Mouse (Mus musculus) ES-Bruce4 (cell line): ENCODE measurements around the gene Zfp398. TPM values are rescaled to one million over a fixed set of nuclear protein-coding genes. Genes with fewer than 3 reads are reported as not detected.
A peak's percentile ranks its signal among the peaks of the same experiment; 100 is the strongest.

Source experiments
- H3K27ac ChIP-seq: 2 replicates; pipeline ENCODE4 v1.5.1; 2012; ENCODE audit warnings: low read length, inconsistent platforms; ENCODE audit not compliant: insufficient read depth
- H3K27me3 ChIP-seq: 2 replicates; pipeline ENCODE4 v1.6.1; 2012; ENCODE audit warnings: mild to moderate bottlenecking, low read length, inconsistent platforms; ENCODE audit not compliant: control insufficient read depth, poor library complexity, insufficient read depth, severe bottlenecking
- H3K36me3 ChIP-seq: 2 replicates; pipeline ENCODE4 v1.6.1; 2012; ENCODE audit warnings: inconsistent platforms, mild to moderate bottlenecking, low read length, moderate library complexity; ENCODE audit not compliant: control insufficient read depth, poor library complexity, insufficient read depth, severe bottlenecking
- H3K4me1 ChIP-seq: one replicate; pipeline ENCODE4 v1.8.1; 2011; ENCODE audit warnings: low read length; ENCODE audit not compliant: control insufficient read depth, insufficient read depth
- H3K4me3 ChIP-seq: 2 replicates; pipeline ENCODE4 v1.5.1; 2011; ENCODE audit warnings: low read depth, mild to moderate bottlenecking, low read length
- H3K9ac ChIP-seq: 2 replicates; pipeline ENCODE4 v1.6.1; 2012; ENCODE audit warnings: low read depth, mild to moderate bottlenecking, inconsistent platforms; ENCODE audit not compliant: poor library complexity, severe bottlenecking
- H3K9me3 ChIP-seq: replicated peaks from 2 replicates; pipeline ENCODE4 v1.6.1; 2012; ENCODE audit warnings: mild to moderate bottlenecking, low read length, inconsistent platforms; ENCODE audit not compliant: control insufficient read depth, poor library complexity, insufficient read depth, severe bottlenecking
- CTCF ChIP-seq: IDR thresholded peaks from one replicate; pipeline ENCODE4 v1.8.1; 2011; ENCODE audit warnings: low read depth, low read length
- EP300 ChIP-seq: IDR thresholded peaks from 2 replicates; pipeline ENCODE4 v1.6.1; 2011; ENCODE audit warnings: low read depth, low read length; ENCODE audit not compliant: insufficient read depth
- POLR2A ChIP-seq: IDR thresholded peaks from one replicate; pipeline ENCODE4 v1.8.1; 2011; ENCODE audit warnings: low read length; ENCODE audit not compliant: insufficient read depth
- polyA plus RNA-seq: library from polyadenylated mRNA; stranded (reverse); fragments of >200 nt; gene quantifications from 2 replicates; pipeline ENCODE4 v1.2.4, GENCODE M21; 2011; ENCODE audit warnings: low read depth; ENCODE audit not compliant: missing spikeins, insufficient read depth, insufficient read length

Gene Zfp398
- polyA plus RNA-seq, 1 experiment, result 3.0 TPM

DNA sequence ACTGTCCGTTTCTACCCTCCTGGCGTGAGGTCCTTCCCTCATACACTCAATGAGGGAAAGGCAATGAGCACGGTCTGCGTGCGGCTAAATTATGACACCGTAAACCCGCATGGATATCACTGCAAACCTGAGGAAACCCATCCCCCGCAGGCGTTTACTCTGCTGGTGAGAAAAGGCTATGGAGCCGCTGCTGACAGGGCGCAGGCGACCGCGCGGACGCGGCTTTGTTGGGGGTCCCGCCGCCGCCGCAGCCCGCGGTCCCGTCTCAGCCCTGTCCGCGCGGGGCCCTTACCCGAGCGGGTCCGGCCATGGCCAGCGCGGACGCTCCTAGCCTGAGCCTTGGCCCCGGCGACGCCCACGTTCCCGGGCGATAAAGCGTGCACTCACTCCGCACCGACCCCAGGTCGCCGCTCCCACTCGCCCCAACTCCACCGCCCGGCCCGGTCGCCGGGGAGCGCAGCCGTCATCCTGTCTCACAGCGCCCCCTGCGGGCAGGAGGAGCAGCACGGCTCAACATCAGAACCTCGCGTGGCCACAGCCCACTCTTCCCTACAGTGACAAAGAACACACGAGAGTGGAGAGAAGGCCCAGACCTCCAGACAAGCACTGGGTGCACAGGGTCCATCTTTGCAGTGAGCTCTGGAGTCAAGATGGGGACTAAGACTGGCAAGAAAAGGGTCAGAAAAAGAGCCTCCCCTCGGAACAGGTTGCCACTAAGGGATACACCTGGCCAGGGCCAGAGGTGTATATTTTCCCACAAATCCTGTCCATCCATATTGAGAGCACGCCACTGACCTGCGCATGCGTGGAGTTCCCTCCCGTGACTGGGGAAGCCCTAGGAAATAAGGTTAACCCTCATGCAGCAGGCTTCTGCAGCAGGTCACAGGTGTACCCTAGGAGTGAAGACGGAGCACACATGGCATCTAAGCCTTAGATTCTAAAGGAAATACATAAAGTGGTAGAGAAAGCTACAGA, 5.1 kb upstream of the Zfp398 start, which contains the start of gene Zfp786:
Gene Zfp786 (minus strand): TSS at position 764 of the 975 bp plus-strand sequence.
- no peaks in the 10 kb centered on the region for H3K4me1 ChIP-seq
- no peaks in the 10 kb centered on the region for H3K36me3 ChIP-seq
- no peak within 1 kb of the TSS for H3K27ac ChIP-seq
- peak within 1 kb of the TSS; percentile 96 for H3K4me3 ChIP-seq
- TF ChIP-seq POLR2A, result no peak
- TF ChIP-seq CTCF, result peak; percentile 91
- TF ChIP-seq EP300, result no peak
- H3K27me3 ChIP-seq, result no peaks in the 10 kb centered on the region
- peak within 1 kb of the TSS; percentile 81 for H3K9ac ChIP-seq
- no peaks in the 10 kb centered on the region for H3K9me3 ChIP-seq

DNA sequence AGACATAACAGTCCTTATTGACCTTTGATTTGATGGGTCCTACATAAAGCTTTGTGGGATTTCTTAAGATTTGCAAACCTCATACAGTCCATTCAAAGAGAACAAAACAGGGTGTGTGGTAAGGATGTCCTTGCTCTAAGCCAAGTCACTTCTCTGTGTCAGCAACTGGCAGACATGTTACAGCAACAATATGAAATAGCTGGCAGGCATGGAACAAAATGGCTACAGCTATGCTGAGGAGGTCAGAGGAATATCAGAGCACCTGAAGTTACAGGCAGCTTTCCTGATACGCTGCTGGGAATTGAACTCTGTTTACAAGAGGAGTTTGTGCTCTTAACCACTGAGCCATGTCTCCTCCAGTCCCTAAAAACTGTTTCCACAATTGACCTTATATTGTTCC, 3.2 kb upstream of the Zfp398 start:
- no peaks in the 10 kb centered on the region for H3K36me3 ChIP-seq
- H3K27ac ChIP-seq, result no peak overlapping the region
- H3K4me1 ChIP-seq, result no peaks in the 10 kb centered on the region
- no peaks in the 10 kb centered on the region for H3K9me3 ChIP-seq
- H3K4me3 ChIP-seq, result no peak overlapping the region
- TF ChIP-seq CTCF (no peak), POLR2A (no peak), EP300 (no peak)
- no peaks in the 10 kb centered on the region for H3K27me3 ChIP-seq
- no peak overlapping the region for H3K9ac ChIP-seq

DNA sequence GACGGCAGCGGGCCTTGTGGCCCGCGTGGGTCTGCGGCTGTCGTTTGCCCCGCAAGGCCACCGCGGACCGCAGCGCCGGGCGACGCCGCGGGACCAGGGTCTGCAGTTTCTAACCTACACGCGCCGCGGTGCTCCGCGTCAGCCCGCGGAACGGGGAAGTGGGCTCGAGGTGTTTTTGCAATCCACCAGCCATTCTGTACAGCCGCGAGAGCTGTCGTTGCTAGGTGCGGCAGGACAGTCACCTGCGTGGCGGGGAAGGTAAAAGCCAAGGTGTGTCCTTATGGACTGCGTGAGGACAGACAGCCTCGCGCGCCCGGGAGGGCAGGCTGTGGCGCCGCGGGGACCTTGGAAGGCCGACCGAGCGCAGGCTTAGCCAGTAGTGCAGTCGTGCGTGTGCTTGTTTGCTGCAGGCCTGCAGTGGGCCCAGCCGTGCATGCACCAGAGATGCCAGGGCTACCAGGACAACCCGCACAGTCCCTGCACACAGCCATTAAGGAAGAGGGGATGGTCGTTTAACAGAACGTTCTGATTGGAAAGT, 592 bp downstream of the Zfp398 start:
- H3K36me3 ChIP-seq, result no peaks in the 10 kb centered on the region
- no peak for TF ChIP-seq POLR2A
- H3K9me3 ChIP-seq, result no peaks in the 10 kb centered on the region
- H3K27me3 ChIP-seq, result 0 out of 2 replicates have a peak, but pooled peaks cover 1% of the 10 kb centered on the region
- H3K4me3 ChIP-seq, result peak overlapping the region; percentile 86
- H3K27ac ChIP-seq, result no peak overlapping the region
- peak overlapping the region; percentile 85 for H3K9ac ChIP-seq
- no peaks in the 10 kb centered on the region for H3K4me1 ChIP-seq

DNA sequence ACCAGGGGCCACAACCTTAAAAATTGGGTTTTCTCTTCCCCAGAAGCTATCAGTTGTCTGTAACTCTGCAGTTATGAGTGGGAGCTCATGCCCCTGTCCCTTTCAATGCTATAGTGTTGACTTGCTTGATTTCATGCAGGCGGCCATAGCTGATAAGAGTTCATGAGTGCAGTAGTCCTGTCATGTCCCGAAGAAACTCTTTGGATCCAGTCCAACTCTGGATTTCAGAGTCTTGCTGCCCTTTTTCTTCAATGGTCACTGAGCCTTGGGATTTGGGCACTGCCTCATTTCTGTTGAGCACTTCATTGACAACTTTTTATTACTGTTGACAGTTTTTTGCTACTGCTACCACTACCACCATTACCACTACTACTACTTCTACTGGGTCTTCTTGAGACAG, 2.2 kb downstream of the Zfp398 start:
- TF ChIP-seq EP300 (no peak), CTCF (no peak), POLR2A (no peak)
- 0 out of 2 replicates have a peak, but pooled peaks cover 1% of the 10 kb centered on the region for H3K27me3 ChIP-seq
- H3K27ac ChIP-seq, result no peak overlapping the region
- H3K36me3 ChIP-seq, result no peaks in the 10 kb centered on the region
- no peaks in the 10 kb centered on the region for H3K4me1 ChIP-seq
- no peak overlapping the region for H3K4me3 ChIP-seq
- H3K9ac ChIP-seq, result no peak overlapping the region
- H3K9me3 ChIP-seq, result no peaks in the 10 kb centered on the region

DNA sequence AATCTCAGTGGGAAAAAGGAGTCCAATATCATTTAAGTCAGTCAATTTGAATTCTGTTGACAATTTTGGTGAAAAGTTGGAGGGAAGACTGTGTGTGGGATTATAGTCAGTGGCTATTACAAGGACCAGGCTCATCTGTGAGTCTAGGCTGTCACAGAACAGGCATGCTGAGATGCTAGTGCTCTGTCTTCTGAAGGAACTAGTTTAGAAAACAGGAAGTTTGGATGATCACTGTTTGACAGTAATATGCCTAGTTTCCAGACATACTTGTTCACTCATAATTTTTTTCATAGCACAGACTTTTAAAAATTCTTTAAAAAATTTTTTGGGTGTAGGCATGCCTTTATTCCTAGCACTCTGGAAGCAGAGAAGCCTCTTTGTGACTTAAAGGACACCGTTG, 5.6 kb downstream of the Zfp398 start:
- Histone ChIP-seq H3K27ac (no peak overlapping the region), H3K27me3 (0 out of 2 replicates have a peak, but pooled peaks cover 1% of the 10 kb centered on the region), H3K9ac (no peak overlapping the region)

DNA sequence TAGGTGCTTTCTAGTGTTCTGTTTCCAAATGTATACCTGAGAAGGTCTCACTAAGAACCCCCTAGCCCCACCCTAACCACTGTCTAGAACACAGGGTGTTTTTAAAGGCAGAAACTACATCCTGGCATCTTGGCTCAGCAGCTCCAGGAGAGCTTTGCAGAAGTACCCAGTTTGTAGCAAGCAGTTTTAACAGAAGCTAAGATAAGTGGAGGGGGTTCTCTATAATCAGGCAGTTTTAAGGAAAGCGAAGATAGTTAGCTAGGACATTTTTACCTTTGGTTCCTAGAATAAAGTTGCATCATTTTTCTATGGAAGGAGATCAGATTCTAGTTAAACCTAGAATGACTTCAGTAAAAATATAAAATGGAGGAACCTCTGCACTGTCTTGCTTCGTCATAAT, 6.4 kb downstream of the Zfp398 start:
- H3K9me3 ChIP-seq, result no peaks in the 10 kb centered on the region
- 0 out of 2 replicates have a peak, but pooled peaks cover 1% of the 10 kb centered on the region for H3K27me3 ChIP-seq
- H3K27ac ChIP-seq, result no peak overlapping the region
- TF ChIP-seq EP300 (no peak), POLR2A (no peak), CTCF (no peak)
- H3K36me3 ChIP-seq, result no peaks in the 10 kb centered on the region
- H3K4me3 ChIP-seq, result no peak overlapping the region
- no peak overlapping the region for H3K9ac ChIP-seq
- no peaks in the 10 kb centered on the region for H3K4me1 ChIP-seq

More for the DNA sequence above, 5.6 kb downstream of the Zfp398 start:
- H3K9me3 ChIP-seq, result no peaks in the 10 kb centered on the region
- H3K4me3 ChIP-seq, result no peak overlapping the region
- no peaks in the 10 kb centered on the region for H3K36me3 ChIP-seq
- TF ChIP-seq POLR2A (no peak), CTCF (no peak), EP300 (no peak)
- no peaks in the 10 kb centered on the region for H3K4me1 ChIP-seq
